Mouse (Mus musculus) WW6 (cell line): ENCODE data around the gene Gm7954.
"Not testable (repeated sequence)": the region's sequence is repeated elsewhere in the genome, so short reads cannot be mapped to it uniquely, and the experiment has no call there.

Source experiments
- DNase-seq: peaks from one replicate; pipeline ENCODE4 v3.0.0-alpha.2; 2013; ENCODE audit warnings: low read depth, low spot score

Gm7954 gene

DNA sequence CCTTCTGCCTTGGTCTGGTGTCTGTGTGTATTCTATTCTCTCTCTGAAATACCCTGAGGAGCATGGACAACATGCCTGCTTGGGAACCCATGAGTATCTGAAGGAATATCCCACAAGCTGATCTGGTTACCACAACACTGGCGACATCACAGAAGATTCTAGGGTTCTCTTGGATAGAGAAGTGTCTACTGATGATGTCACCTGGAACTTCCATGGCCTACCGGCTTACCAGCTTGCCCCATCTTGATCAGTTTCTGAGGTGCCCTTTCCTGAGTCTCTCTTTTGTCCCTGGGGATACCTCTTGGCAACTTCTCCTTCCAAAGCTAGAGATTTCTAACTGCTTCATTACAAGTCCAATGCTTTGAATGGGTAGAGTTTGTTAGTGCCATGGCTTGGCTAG, at the start of gene Gm7954:
Gene Gm7954, minus strand, starts transcription at position 101 of the 400 bp plus-strand sequence.
- DNase-seq = not testable (repeated sequence)

DNA sequence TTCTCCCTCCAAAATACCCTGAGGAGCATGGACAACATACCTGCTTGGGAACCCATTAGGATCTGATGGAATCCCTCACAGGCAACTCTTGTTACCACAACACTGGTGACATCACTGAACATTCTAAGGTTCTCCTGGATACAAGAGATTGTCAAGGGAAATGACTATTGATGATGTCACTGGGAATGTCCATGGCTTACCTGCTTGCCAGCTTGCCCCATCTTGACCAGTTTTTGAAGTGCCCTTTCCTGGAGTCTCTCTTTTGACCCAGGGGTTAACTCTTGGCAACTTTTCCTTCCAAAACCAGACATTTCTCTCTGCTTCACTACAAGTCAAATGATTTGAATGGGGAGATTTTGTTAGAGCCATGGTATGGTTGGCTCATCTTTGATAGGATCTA, 36.1 kb upstream of the Gm7954 start, which contains the start of gene Gm3486:
Gene Gm3486, minus strand, starts transcription at position 101 of the 400 bp plus-strand sequence.
- DNase-seq = not testable (repeated sequence)

DNA sequence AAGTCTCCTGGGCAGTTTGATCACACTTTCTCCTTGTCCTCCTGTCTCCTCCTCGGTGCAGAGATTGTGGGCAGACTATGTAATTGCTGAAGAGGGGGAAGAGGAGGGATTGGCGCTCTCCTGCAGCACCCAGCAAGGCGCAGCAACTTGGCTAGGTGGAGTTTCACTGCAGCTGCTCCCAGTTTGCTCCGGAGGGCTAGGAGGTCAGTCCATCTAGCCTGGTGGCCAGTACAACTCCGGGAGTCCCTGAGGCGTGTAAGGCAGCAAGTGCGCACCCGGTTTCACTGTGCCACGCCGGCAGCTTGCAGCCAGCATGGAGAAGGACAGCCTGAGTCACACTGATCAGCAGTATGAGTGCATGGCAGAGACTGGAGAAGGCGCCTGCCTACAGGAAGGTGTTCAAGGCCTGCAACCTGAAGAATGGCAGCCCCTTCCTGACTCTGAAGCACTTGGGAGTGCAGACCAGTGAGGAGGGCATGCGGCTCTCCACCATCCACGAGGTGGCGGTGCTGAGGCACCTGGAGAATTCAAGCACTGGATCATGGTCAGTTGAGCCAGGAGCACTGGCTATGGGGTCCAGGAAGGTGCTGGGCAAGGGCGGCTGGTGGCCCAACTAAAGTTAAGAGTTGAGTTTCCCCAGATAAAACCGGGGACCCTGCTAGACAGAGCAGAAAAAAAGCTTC, 27.8 kb downstream of the Gm7954 start:
- DNase-seq = not testable (repeated sequence)

DNA sequence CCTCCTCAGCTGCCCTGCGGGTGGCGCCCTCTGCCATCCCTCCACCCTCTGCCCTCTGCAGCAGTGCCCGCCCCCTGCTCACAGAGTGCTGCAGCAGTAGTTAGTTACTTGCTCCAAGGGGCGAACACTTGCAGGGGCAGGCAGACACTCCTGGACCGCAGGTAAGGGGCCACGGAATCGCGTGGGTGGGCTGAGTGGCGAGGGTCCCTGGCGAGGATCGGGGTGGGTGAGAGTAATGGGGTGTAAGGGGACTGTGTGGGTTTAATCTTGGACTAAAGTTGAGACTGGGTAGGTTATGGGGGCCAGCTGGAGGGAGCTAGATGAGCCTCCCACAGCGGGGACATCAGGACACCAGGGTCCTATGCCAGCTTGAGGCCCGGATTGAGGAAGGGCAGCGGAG, 28.6 kb downstream of the Gm7954 start:
- DNase-seq = not testable (repeated sequence)

DNA sequence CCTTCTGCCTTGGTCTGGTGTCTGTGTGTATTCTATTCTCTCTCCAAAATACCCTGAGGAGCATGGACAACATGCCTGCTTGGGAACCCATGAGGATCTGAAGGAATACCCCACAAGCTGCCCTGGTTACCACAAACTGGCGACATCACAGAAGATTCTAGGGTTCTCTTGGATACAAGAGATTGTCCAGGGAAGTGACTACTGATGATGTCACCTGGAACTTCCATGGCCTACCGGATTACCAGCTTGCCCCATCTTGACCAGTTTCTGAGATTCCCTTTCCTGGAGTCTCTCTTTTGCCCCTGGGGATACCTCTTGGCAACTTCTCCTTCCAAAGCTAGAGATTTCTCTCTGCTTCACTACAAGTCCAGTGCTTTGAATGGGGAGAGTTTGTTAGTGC, 45.1 kb downstream of the Gm7954 start, which contains the start of gene Gm6482:
Gene Gm6482, minus strand, starts transcription at position 101 of the 400 bp plus-strand sequence.
- not testable (repeated sequence) for DNase-seq
